Mouse (Mus musculus) heart, adult 2 months (tissue): ENCODE results near the gene Anapc15. TPM values are rescaled to one million over a fixed set of nuclear protein-coding genes. Genes with fewer than 3 reads are reported as not detected.

Experiments used
- DNase-seq, 2 experiments: peaks; one replicate each; pipeline ENCODE4 v3.0.0; 2021
- H3K27ac ChIP-seq: fragments of 200-600 bp; 2 replicates; pipeline ENCODE4 v1.8.1; 2022
- H3K27me3 ChIP-seq: fragments of 200-500 bp; 2 replicates; pipeline ENCODE4 v1.6.1; 2012; ENCODE audit warnings: mild to moderate bottlenecking, low read length, inconsistent platforms, mixed read lengths; ENCODE audit not compliant: control insufficient read depth, insufficient read depth
- H3K36me3 ChIP-seq: fragments of 200-500 bp; 2 replicates; pipeline ENCODE4 v1.6.1; 2012; ENCODE audit warnings: low read length, inconsistent platforms; ENCODE audit not compliant: control insufficient read depth, insufficient read depth
- H3K4me1 ChIP-seq: fragments of 200-500 bp; 2 replicates; pipeline ENCODE4 v1.6.1; 2011; ENCODE audit warnings: low read length; ENCODE audit not compliant: control insufficient read depth, insufficient read depth
- H3K4me3 ChIP-seq: fragments of 200-600 bp; 2 replicates; pipeline ENCODE4 v1.8.1; 2022
- H3K79me2 ChIP-seq: fragments of 200-500 bp; replicated peaks from 2 replicates; pipeline ENCODE4 v1.6.1; 2012; ENCODE audit warnings: mild to moderate bottlenecking, inconsistent platforms, low read length, moderate library complexity, mixed read lengths; ENCODE audit not compliant: control insufficient read depth, insufficient read depth
- H3K9ac ChIP-seq: fragments of 200-500 bp; 2 replicates; pipeline ENCODE4 v1.6.1; 2012; ENCODE audit warnings: low read depth, mild to moderate bottlenecking, control low read depth, inconsistent platforms, low read length, mixed read lengths
- CTCF ChIP-seq: fragments of 200-600 bp; IDR thresholded peaks from 2 replicates; pipeline ENCODE4 v1.8.1; 2022; ENCODE audit warnings: antibody characterized with exemption, mild to moderate bottlenecking, moderate library complexity
- EP300 ChIP-seq: fragments of 200-500 bp; IDR thresholded peaks from 2 replicates; pipeline ENCODE4 v1.6.1; 2011; ENCODE audit warnings: low read depth, low read length, control low read depth; ENCODE audit not compliant: insufficient read depth
- POLR2A ChIP-seq: fragments of 200-500 bp; IDR thresholded peaks from 2 replicates; pipeline ENCODE4 v1.6.1; 2011; ENCODE audit warnings: mild to moderate bottlenecking, low read depth, low read length, control low read depth; ENCODE audit not compliant: insufficient read depth
- WGBS: fragments of 180-500 bp; shearing (Covaris S2); methylation state at CpG from one replicate; pipeline ENCODE4 v1.1.7; 2018; 5-methylcytosine and 5-hydroxymethylcytosine counted together
- intact Hi-C: fragments of 180-260 bp; cut with DNase I; formaldehyde crosslinking; loops from one replicate; pipeline ENCODE4 v1.15.1; 2025
- polyA plus RNA-seq: library from polyadenylated mRNA; depleted of rRNA; stranded (reverse); fragments of >200 nt; gene quantifications from 2 replicates; pipeline ENCODE4 v1.2.3, GENCODE M21; 2012
- total RNA-seq, 2 experiments: library from RNA; stranded (reverse); gene quantifications; 2 replicates each; pipeline ENCODE4 v1.2.3; 2021

The Anapc15 gene
- total and polyA plus RNA-seq, 3 experiments, result 18.4 to 24.2 (median 20.3) TPM

DNA sequence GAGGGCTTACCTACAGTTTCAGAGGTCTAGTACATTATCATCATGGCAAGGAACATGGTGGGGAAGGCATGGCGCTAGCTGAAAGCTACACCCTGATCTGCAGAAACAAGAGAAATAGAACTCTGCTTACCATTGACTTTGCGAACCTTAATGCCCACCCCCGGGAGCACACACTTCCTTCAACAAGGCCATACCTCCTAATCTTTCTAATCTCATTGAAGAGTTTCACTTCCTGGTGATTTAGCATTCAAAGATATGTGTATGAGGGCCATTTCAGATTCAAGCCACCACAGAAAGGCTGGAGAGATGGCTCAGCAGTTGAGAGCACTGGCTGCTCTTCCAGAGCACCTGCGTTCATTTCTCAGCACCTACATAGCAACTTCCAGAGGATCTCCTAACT is 6.4 kb upstream of the Anapc15 start, which contains the start of gene Folr2:
Folr2 (minus strand) TSS at position 101 of the 400 bp plus-strand sequence.
- intact Hi-C loops, result no loop called here
- no peak within 1 kb of the TSS for H3K9ac ChIP-seq
- 91% methylated on average over 4 of the region's 4 CpGs for whole genome bisulfite sequencing
- no peaks in the 10 kb centered on the region for H3K36me3 ChIP-seq
- DNase-seq, result no peak
- no peaks in the 10 kb centered on the region for H3K27me3 ChIP-seq
- TF ChIP-seq EP300, result no peak
- no peak for TF ChIP-seq CTCF
- no peak for TF ChIP-seq POLR2A
- no peak within 1 kb of the TSS for H3K4me3 ChIP-seq
- H3K27ac ChIP-seq, result no peak within 1 kb of the TSS
- peaks cover 2% of the 10 kb centered on the region; the same call in 1 of the 2 replicates for H3K4me1 ChIP-seq
- no peaks in the 10 kb centered on the region for H3K79me2 ChIP-seq

- no peaks in the 10 kb centered on the region for H3K36me3 ChIP-seq
- no peaks in the 10 kb centered on the region for H3K27me3 ChIP-seq
- intact Hi-C loops, result no loop called here
- H3K9ac ChIP-seq, result no peak overlapping the region
- no peaks in the 10 kb centered on the region for H3K4me1 ChIP-seq
- no peaks in the 10 kb centered on the region for H3K79me2 ChIP-seq
- H3K27ac ChIP-seq, result no peak overlapping the region
- H3K4me3 ChIP-seq, result no peak overlapping the region
- peak in 1 of 2 experiments; percentile 36 for DNase-seq
- TF ChIP-seq CTCF (no peak), POLR2A (no peak), EP300 (no peak)
- 76% methylated on average over 9 of the region's 9 CpGs for WGBS
These were observed 5.2 kb upstream of the Anapc15 start for GRCm38 (mm10) chr7:101858362-101858761.

- no peaks in the 10 kb centered on the region for H3K36me3 ChIP-seq
- H3K9ac ChIP-seq, result no peak overlapping the region
- H3K27ac ChIP-seq, result no peak overlapping the region
- no peaks in the 10 kb centered on the region for H3K27me3 ChIP-seq
- H3K79me2 ChIP-seq, result no peaks in the 10 kb centered on the region
- H3K4me1 ChIP-seq, result no peaks in the 10 kb centered on the region
- TF ChIP-seq POLR2A (no peak), EP300 (no peak), CTCF (no peak)
- no peak for DNase-seq
- no peak overlapping the region for H3K4me3 ChIP-seq
- intact Hi-C loops, result no loop called here
These were observed 2.5 kb upstream of the Anapc15 start for GRCm38 (mm10) chr7:101860978-101861377.

DNA sequence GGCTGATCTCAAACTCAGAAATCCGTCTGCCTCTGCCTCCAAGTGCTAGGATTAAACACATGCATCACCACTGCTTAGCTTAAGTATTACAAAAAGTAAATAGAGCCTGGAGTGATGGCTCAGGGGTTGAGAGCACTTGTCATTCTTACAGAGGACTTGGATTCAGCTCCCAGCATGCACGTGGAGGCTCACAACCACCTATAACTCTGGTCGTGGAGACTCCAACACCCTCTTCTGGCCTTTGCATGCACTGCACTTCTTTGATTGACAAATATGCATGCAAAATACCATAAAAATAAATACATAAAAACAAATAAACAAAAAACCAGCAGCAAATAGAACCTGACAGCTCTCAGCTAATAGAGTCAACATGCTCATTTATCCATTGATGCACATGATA is 1.2 kb upstream of the Anapc15 start:
- no peak overlapping the region for H3K4me3 ChIP-seq
- H3K27me3 ChIP-seq, result no peaks in the 10 kb centered on the region
- H3K36me3 ChIP-seq, result no peaks in the 10 kb centered on the region
- intact Hi-C loops, result no loop called here
- no peak overlapping the region for H3K27ac ChIP-seq
- no peaks in the 10 kb centered on the region for H3K79me2 ChIP-seq
- no peak for DNase-seq
- H3K4me1 ChIP-seq, result no peaks in the 10 kb centered on the region
- 83% methylated on average over 3 of the region's 3 CpGs for WGBS
- 0 out of 2 replicates have a peak, but pooled peaks have one; percentile 3 for TF ChIP-seq CTCF
- TF ChIP-seq EP300, result no peak
- no peak overlapping the region for H3K9ac ChIP-seq

- no peak overlapping the region for H3K27ac ChIP-seq
- H3K4me3 ChIP-seq, result no peak overlapping the region
- H3K4me1 ChIP-seq, result peaks cover 5% of the 10 kb centered on the region
- H3K79me2 ChIP-seq, result no peaks in the 10 kb centered on the region
- H3K9ac ChIP-seq, result no peak overlapping the region
- intact Hi-C loops, result no loop called here
- H3K27me3 ChIP-seq, result no peaks in the 10 kb centered on the region
- 92% methylated on average over 11 of the region's 11 CpGs for WGBS
- H3K36me3 ChIP-seq, result no peaks in the 10 kb centered on the region
- DNase-seq, result no peak
- TF ChIP-seq CTCF (no peak), POLR2A (no peak), EP300 (no peak)
These were observed 3.2 kb downstream of the Anapc15 start for GRCm38 (mm10) chr7:101866491-101867265.

DNA sequence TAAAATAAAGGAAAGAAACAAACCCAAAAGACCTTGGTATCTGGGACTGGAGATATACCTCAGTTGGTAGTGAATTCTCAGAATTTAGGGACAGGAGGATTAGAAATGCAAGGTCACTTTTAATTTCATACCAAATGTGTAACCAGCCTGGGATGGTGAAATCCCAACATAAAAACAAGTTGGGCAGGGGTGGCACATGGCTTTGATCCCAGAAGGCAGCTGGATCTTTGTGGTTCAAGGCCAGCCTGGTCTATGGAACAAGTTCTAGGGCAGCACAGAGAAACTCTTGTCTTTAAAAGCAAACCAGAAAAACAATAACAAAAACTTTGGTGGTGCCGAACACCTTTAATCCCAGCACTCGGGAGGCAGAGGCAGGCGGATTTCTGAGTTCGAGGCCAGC is 4.0 kb downstream of the Anapc15 start:
- WGBS, result 96% methylated on average over 4 of the region's 4 CpGs

More for the DNA sequence above, 4.0 kb downstream of the Anapc15 start:
- intact Hi-C loops, result no loop called here
- H3K27ac ChIP-seq, result no peak overlapping the region
- no peak for DNase-seq
- H3K4me3 ChIP-seq, result no peak overlapping the region
- no peaks in the 10 kb centered on the region for H3K79me2 ChIP-seq
- no peaks in the 10 kb centered on the region for H3K27me3 ChIP-seq
- no peaks in the 10 kb centered on the region for H3K36me3 ChIP-seq
- TF ChIP-seq POLR2A (no peak), EP300 (no peak), CTCF (no peak)
- peaks cover 5% of the 10 kb centered on the region for H3K4me1 ChIP-seq
- no peak overlapping the region for H3K9ac ChIP-seq
